Comparison of ENCODE assay signal across 8 mouse cellular contexts in the genomic region with DNA sequence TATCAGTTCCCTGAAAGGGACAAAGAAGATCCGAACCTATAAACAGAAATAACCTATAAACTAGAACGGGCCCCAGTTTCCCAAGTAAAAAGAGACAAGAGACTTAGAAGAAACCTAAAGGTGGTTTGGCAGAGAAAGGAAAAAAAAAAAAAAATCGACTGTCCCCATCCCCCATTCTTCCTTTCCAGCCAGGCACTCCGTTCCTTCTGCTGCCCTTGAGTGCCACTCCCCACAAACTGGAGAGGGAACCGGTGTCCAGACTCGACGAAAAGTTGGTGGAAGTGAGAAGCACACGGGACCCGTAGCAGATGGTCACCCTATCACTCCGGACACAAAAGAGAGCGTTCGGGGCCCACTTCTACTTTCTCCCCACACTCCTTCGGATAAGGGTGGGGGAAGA. TPM values are rescaled to one million over a fixed set of nuclear protein-coding genes. Genes with fewer than 3 reads are reported as not detected.
DNase-seq lines count a peak whose midpoint lies in the region; ATAC-seq and TF ChIP-seq lines count a peak whose summit lies in the region.

No protein-coding gene starts in this region.

- peak overlapping the region; percentile 87 for H3K27ac ChIP-seq in heart, embryonic 11.5 days (ENCODE audit: low read depth, low read length)
- H3K27ac ChIP-seq in hindbrain, embryonic 11.5 days (ENCODE audit: low read depth, low read length): 0 out of 2 replicates have a peak overlapping the region, but pooled peaks have one; percentile 64
- peak overlapping the region; percentile 91 for H3K27ac ChIP-seq in lung, postnatal 0 days (ENCODE audit: low read length)

- H3K4me1 ChIP-seq in heart, embryonic 11.5 days (ENCODE audit: control insufficient read depth, insufficient read depth, low read length): peaks cover 13% of the 10 kb centered on the region; the same call in 1 of the 2 replicates
- H3K4me1 ChIP-seq in hindbrain, embryonic 11.5 days (replicated peaks; ENCODE audit: control insufficient read depth, insufficient read depth, low read length): peaks cover 6% of the 10 kb centered on the region; the same call in 1 of the 2 replicates
- peaks cover 7% of the 10 kb centered on the region; the same call in 1 of the 2 replicates for H3K4me1 ChIP-seq in lung, postnatal 0 days (ENCODE audit: insufficient read depth, low read depth, low read length)

- peak overlapping the region; percentile 76 for H3K4me2 ChIP-seq in heart, embryonic 11.5 days
- peak overlapping the region; percentile 77 for H3K4me2 ChIP-seq in hindbrain, embryonic 11.5 days (replicated peaks; ENCODE audit: low read depth, low read length)
- peak overlapping the region; percentile 75 for H3K4me2 ChIP-seq in lung, postnatal 0 days (replicated peaks; ENCODE audit: low read depth, low read length)

- DNase-seq in heart, adult 8-10 months (ENCODE audit: low spot score): no peak
- DNase-seq in MN1 (ENCODE audit: low spot score): peak; percentile 64
- DNase-seq in hindbrain, embryonic 11.5 days (ENCODE audit: low spot score): peak; percentile 39
- DNase-seq in lung, postnatal 0 days (ENCODE audit: low spot score): peak; percentile 81
- DNase-seq in ovary, postnatal 36 days (ENCODE audit: low spot score): no peak
- no peak for DNase-seq in thymus, postnatal 25 days

- no peak for ATAC-seq in heart, embryonic 11.5 days (replicated peaks; ENCODE audit: insufficient number of reproducible peaks, low FRiP score, low TSS enrichment)
- no peak for ATAC-seq in hindbrain, embryonic 11.5 days (ENCODE audit: low FRiP score)
- ATAC-seq in lung, postnatal 0 days: no peak
- no peak for ATAC-seq in frontal cortex, adult (ENCODE audit: low TSS enrichment)

- H3K9me3 ChIP-seq in heart, embryonic 11.5 days (replicated peaks; ENCODE audit: control insufficient read depth, low read length): peaks cover 8% of the 10 kb centered on the region
- no peaks in the 10 kb centered on the region for H3K9me3 ChIP-seq in hindbrain, embryonic 11.5 days (ENCODE audit: control insufficient read depth, low read length)
- H3K9me3 ChIP-seq in lung, postnatal 0 days (ENCODE audit: low read length): no peaks in the 10 kb centered on the region; the same call in 1 of the 2 replicates

- no peak for TF ChIP-seq CTCF in lung, postnatal 0 days (IDR thresholded peaks at IDR 0.05)

- TF ChIP-seq EP300 in lung, postnatal 0 days (IDR thresholded peaks at IDR 0.05): peak; percentile 34; the same call in 1 of the 2 replicates

- H3K27me3 ChIP-seq in heart, embryonic 11.5 days (ENCODE audit: control insufficient read depth, insufficient read depth, low read length): no peaks in the 10 kb centered on the region
- no peaks in the 10 kb centered on the region for H3K27me3 ChIP-seq in hindbrain, embryonic 11.5 days (ENCODE audit: control insufficient read depth, insufficient read depth, low read length)
- H3K27me3 ChIP-seq in lung, postnatal 0 days (replicated peaks; ENCODE audit: insufficient read depth, low read length): no peaks in the 10 kb centered on the region

- 5% methylated on average over 13 of the region's 13 CpGs for WGBS in heart, embryonic 11.5 days (ENCODE audit: insufficient replicate concordance)
- 9% methylated on average over 13 of the region's 13 CpGs for WGBS in hindbrain, embryonic 11.5 days
- WGBS in lung, postnatal 0 days: 5% methylated on average over 13 of the region's 13 CpGs

- H3K9ac ChIP-seq in heart, embryonic 11.5 days (ENCODE audit: low read depth, low read length): peak overlapping the region; percentile 96
- H3K9ac ChIP-seq in hindbrain, embryonic 11.5 days (ENCODE audit: low read depth, low read length): peak overlapping the region; percentile 97
- peak overlapping the region; percentile 92 for H3K9ac ChIP-seq in lung, postnatal 0 days (replicated peaks; ENCODE audit: low read depth)

- H3K4me3 ChIP-seq in heart, embryonic 11.5 days (ENCODE audit: low read depth, low read length): peak overlapping the region; percentile 99
- H3K4me3 ChIP-seq in hindbrain, embryonic 11.5 days (ENCODE audit: low read depth, low read length): peak overlapping the region; percentile 97
- H3K4me3 ChIP-seq in lung, postnatal 0 days (ENCODE audit: low read depth, low read length): peak overlapping the region; percentile 97

- peaks cover 14% of the 10 kb centered on the region for H3K36me3 ChIP-seq in heart, embryonic 11.5 days (ENCODE audit: control insufficient read depth, insufficient read depth, low read length)
- peaks cover 10% of the 10 kb centered on the region for H3K36me3 ChIP-seq in hindbrain, embryonic 11.5 days (ENCODE audit: control insufficient read depth, insufficient read depth, low read length)
- no peaks in the 10 kb centered on the region for H3K36me3 ChIP-seq in lung, postnatal 0 days (ENCODE audit: insufficient read depth, low read length)

RNA-seq across cellular contexts. Expression of gene Nnat, which starts 5.6 kb away (rescaled TPM):
- polyA plus RNA-seq in heart, embryonic 11.5 days (2014; fragmentation: Nextera tagmentation; extraction: Ambion mirVana): 145 and 201 TPM in 2 replicates
- 1 to 10 TPM in 3 of 4 experiments, under 1 TPM in 1; 0.37 to 4.2 (median 1.5) TPM for total RNA-seq in heart, adult 8-10 months (2022)
- 1,515 and 1,745 TPM in 2 replicates for polyA plus RNA-seq in hindbrain, embryonic 11.5 days (2014; fragmentation: Nextera tagmentation; extraction: Ambion mirVana)
- polyA plus RNA-seq in lung, postnatal 0 days (2015; fragmentation: Nextera tagmentation; extraction: Ambion mirVana): 101 and 151 TPM in 2 replicates

RNA-seq across cellular contexts. Expression of gene Blcap, which starts 5.6 kb away (rescaled TPM):
- polyA plus RNA-seq in heart, embryonic 11.5 days (2014; fragmentation: Nextera tagmentation; extraction: Ambion mirVana): 36.5 and 42.1 TPM in 2 replicates
- 10 to 100 TPM; 48.1 to 54.0 (median 50.2) TPM for total RNA-seq in heart, adult 8-10 months (2022)
- polyA plus RNA-seq in hindbrain, embryonic 11.5 days (2014; fragmentation: Nextera tagmentation; extraction: Ambion mirVana): 117 and 118 TPM in 2 replicates
- polyA plus RNA-seq in lung, postnatal 0 days (2015; fragmentation: Nextera tagmentation; extraction: Ambion mirVana): 59.0 and 68.8 TPM in 2 replicates

Comparison
In these comparisons a context has a peak if more than half of its experiments do, and no peak if none do; other contexts are left out.
1. DNase-seq: peak in MN1 (single experiment), hindbrain, embryonic 11.5 days (single experiment) and lung, postnatal 0 days (single experiment); none in heart, adult 8-10 months (single experiment), ovary, postnatal 36 days (single experiment) and thymus, postnatal 25 days (single experiment).
2. Peak in every context shown above with its lines, with median percentiles within 50 percentile points of each other: H3K27ac ChIP-seq, H3K4me2 ChIP-seq, H3K4me3 ChIP-seq and H3K9ac ChIP-seq.